Mouse (Mus musculus) olfactory bulb, adult 2 months (tissue): ENCODE results near the gene Colgalt1.

Source experiments
- CTCF ChIP-seq: fragments of 200-500 bp; IDR thresholded peaks from 2 replicates; pipeline ENCODE4 v1.5.1; 2012; ENCODE audit warnings: low read depth, mild to moderate bottlenecking, low read length, moderate library complexity; ENCODE audit not compliant: insufficient read depth
- POLR2A ChIP-seq: fragments of 200-500 bp; IDR thresholded peaks from 2 replicates; pipeline ENCODE4 v1.6.1; 2012; ENCODE audit warnings: mild to moderate bottlenecking, low read depth, low read length, moderate library complexity; ENCODE audit not compliant: insufficient read depth

GRCm38 (mm10) chr8:71670621-71671548 is 60.1 kb downstream of the Colgalt1 start:
- no peak for TF ChIP-seq CTCF
- TF ChIP-seq POLR2A = peak; percentile 28; the same call in 1 of the 2 replicates
